Mouse (Mus musculus) spleen, adult 2 months (tissue): Measurements from ENCODE around the gene Ppp4r3a.

Experiments used
- CTCF ChIP-seq: fragments of 200-500 bp; IDR thresholded peaks from 2 replicates; pipeline ENCODE4 v1.5.1; 2011; ENCODE audit warnings: mild to moderate bottlenecking, inconsistent platforms; ENCODE audit not compliant: insufficient read depth, insufficient read length, insufficient replicate concordance; ENCODE audit errors: extremely low read depth
- POLR2A ChIP-seq: fragments of 200-500 bp; IDR thresholded peaks from 2 replicates; pipeline ENCODE4 v1.6.1; 2011; ENCODE audit warnings: low read depth, low read length, inconsistent platforms

GRCm38 (mm10) chr12:101002801-101003513, 80.5 kb downstream of the Ppp4r3a start:
- TF ChIP-seq CTCF (no peak), POLR2A (no peak)
